Mouse (Mus musculus) embryonic facial prominence, embryonic 11.5 days (tissue): Measurements from ENCODE around the gene Ttc39a. TPM values are rescaled to one million over a fixed set of nuclear protein-coding genes. Genes with fewer than 3 reads are reported as not detected.

ENCODE experiments used
- ATAC-seq: fragments of 200-750 bp; cut with Nextera tagmentation; replicated peaks from 2 replicates; pipeline ENCODE4 v1.8.0; 2017; ENCODE audit warnings: low read depth; ENCODE audit not compliant: insufficient number of reproducible peaks, low FRiP score, low TSS enrichment
- DNase-seq: peaks from one replicate; pipeline ENCODE4 v3.0.0-alpha.2; 2015; ENCODE audit warnings: low spot score
- H3K27ac ChIP-seq: fragments of 300-500 bp; sonication (generic); replicated peaks from 2 replicates; pipeline ENCODE4 v1.5.1; 2014; ENCODE audit warnings: mild to moderate bottlenecking, low read depth, low read length, control low read depth
- H3K27me3 ChIP-seq: fragments of 300-500 bp; sonication (generic); 2 replicates; pipeline ENCODE4 v1.6.1; 2014; ENCODE audit warnings: mild to moderate bottlenecking, low read length, moderate library complexity, mixed read lengths; ENCODE audit not compliant: control insufficient read depth, insufficient read depth
- H3K36me3 ChIP-seq: fragments of 300-500 bp; sonication (generic); replicated peaks from 2 replicates; pipeline ENCODE4 v1.6.1; 2014; ENCODE audit warnings: low read depth, mild to moderate bottlenecking, low read length, moderate library complexity, mixed read lengths; ENCODE audit not compliant: control insufficient read depth, insufficient read depth
- H3K4me1 ChIP-seq: fragments of 300-500 bp; sonication (generic); 2 replicates; pipeline ENCODE4 v1.6.1; 2014; ENCODE audit warnings: low read length, mixed read lengths; ENCODE audit not compliant: control insufficient read depth, insufficient read depth
- H3K4me2 ChIP-seq: fragments of 300-500 bp; sonication (generic); 2 replicates; pipeline ENCODE4 v1.6.1; 2014; ENCODE audit warnings: low read depth, mild to moderate bottlenecking, control low read depth, low read length, moderate library complexity
- H3K4me3 ChIP-seq: fragments of 300-500 bp; sonication (generic); 2 replicates; pipeline ENCODE4 v1.5.1; 2014; ENCODE audit warnings: low read depth, low read length, control low read depth
- H3K9ac ChIP-seq: fragments of 300-500 bp; sonication (generic); replicated peaks from 2 replicates; pipeline ENCODE4 v1.6.1; 2014; ENCODE audit warnings: mild to moderate bottlenecking, control low read depth, low read length
- H3K9me3 ChIP-seq: fragments of 300-500 bp; sonication (generic); replicated peaks from 2 replicates; pipeline ENCODE4 v1.6.1; 2016; ENCODE audit warnings: mild to moderate bottlenecking, low read length, inconsistent platforms, mixed read lengths; ENCODE audit not compliant: control insufficient read depth
- WGBS: fragments of 180-500 bp; shearing (Covaris S2); extraction: QIAGEN DNeasy Blood & Tissue Kit; methylation state at CpG from one replicate; pipeline ENCODE4 v1.1.7; 2014; 5-methylcytosine and 5-hydroxymethylcytosine counted together
- polyA plus RNA-seq: library from polyadenylated mRNA; unstranded; fragments of >200 nt; fragmentation: Nextera tagmentation; extraction: Ambion mirVana; gene quantifications from 2 replicates; pipeline ENCODE4 v1.2.1, GENCODE M21; 2014

The Ttc39a gene
- polyA plus RNA-seq, 1 experiment from 2014 or later, result 4.8 TPM

DNA sequence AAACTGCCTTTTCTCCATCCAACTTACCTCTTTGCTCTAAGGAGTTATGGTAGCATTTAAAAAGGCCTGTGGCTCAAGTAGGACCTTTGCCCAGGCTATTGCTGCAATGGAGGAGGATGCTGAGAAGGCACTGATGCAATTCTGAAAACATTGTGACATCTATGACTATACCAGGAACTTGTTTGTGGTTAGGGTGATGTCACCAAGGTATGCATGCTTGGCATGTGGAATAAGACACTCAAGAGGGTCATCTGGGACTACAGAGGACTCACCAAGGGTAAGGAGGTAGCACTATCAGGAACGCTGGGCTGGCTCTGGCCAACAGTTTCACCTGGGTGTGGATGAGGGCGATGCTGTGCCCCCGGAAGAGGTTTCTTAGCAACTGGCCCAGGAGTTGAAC is 78.2 kb downstream of the Ttc39a start, which contains the start of gene Rnf11:
TSS of gene Rnf11 (minus strand) at position 108 of the 400 bp plus-strand sequence.
- Histone ChIP-seq H3K36me3 (no peaks in the 10 kb centered on the region), H3K27me3 (no peaks in the 10 kb centered on the region), H3K4me2 (no peak within 1 kb of the TSS), H3K4me1 (no peaks in the 10 kb centered on the region), H3K9ac (no peak within 1 kb of the TSS), H3K4me3 (no peak within 1 kb of the TSS), H3K9me3 (no peaks in the 10 kb centered on the region), H3K27ac (no peak within 1 kb of the TSS)
- ATAC-seq (no peak), DNase-seq (no peak)
- 83% methylated on average over 3 of the region's 3 CpGs for WGBS

DNA sequence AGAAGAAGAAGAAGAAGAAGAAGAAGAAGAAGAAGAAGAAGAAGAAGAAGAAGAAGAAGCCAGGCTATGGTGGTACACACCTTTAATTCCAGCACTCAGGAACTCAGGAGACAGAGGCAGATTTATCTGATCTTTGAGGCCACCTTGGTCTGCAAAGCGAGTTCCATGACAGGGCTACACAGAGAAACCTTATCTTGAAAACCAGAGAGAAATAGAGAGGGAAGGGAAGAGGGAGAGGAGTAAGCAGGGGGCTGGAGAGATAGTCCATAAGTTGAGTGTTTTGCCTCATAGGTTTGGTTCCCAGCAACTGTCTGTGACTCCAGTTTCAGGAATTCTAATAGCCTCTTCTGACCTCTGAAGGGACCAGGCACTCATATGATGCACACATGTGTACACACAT is 82.4 kb downstream of the Ttc39a start:
- 88% methylated on average over 1 of the region's 1 CpGs for WGBS
- no peak for DNase-seq
- Histone ChIP-seq H3K9me3 (no peaks in the 10 kb centered on the region), H3K27ac (no peak overlapping the region), H3K4me1 (no peaks in the 10 kb centered on the region), H3K4me3 (no peak overlapping the region), H3K4me2 (no peak overlapping the region), H3K9ac (no peak overlapping the region), H3K36me3 (no peaks in the 10 kb centered on the region), H3K27me3 (no peaks in the 10 kb centered on the region)
- no peak for ATAC-seq

DNA sequence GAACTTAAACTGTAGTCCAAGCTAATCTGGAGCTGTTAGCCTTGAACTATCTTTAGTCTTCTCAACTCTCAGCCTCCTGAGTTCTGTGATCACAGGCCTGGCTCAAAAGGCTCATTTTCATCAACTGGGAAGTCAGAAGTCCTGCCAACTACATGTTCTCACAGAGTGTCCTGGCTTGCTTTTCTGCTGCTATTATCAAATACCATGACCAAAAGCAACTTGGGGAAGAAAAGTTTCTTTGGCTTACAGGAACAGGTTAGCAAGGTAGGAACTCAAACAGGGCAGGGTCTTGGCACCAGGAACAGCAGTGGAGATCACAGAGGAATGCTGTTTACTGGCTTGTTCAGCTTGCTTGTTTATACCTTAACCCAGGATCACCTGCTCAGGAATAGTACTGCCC is 87.2 kb downstream of the Ttc39a start:
- no peaks in the 10 kb centered on the region for H3K27me3 ChIP-seq
- no peaks in the 10 kb centered on the region for H3K36me3 ChIP-seq
- ATAC-seq (no peak), DNase-seq (no peak)
- no peaks in the 10 kb centered on the region for H3K4me1 ChIP-seq
- H3K4me2 ChIP-seq, result no peak overlapping the region
- H3K9ac ChIP-seq, result no peak overlapping the region
- H3K9me3 ChIP-seq, result no peaks in the 10 kb centered on the region
- no peak overlapping the region for H3K27ac ChIP-seq
- no peak overlapping the region for H3K4me3 ChIP-seq

Other genes starting within 250 kb of the Ttc39a start
- gene Osbpl9, start 204.4 kb upstream of the Ttc39a start, polyA plus RNA-seq, result 80.7 and 81.0 TPM in 2 replicates
- gene Calr4, start 172.1 kb upstream of the Ttc39a start, polyA plus RNA-seq, result 0.14 and 0.28 TPM in 2 replicates
- gene Eps15, start 126.4 kb upstream of the Ttc39a start, polyA plus RNA-seq, result 50.3 and 50.7 TPM in 2 replicates
- 48.3 and 50.8 TPM in 2 replicates for gene Rnf11, start 78.1 kb downstream of the Ttc39a start, polyA plus RNA-seq
- gene 4930522H14Rik, start 124.7 kb downstream of the Ttc39a start, polyA plus RNA-seq, result not detected in 2 replicates